Mouse (Mus musculus): ENCODE measurements around the gene Traf3. TPM values are rescaled to one million over a fixed set of nuclear protein-coding genes. Genes with fewer than 3 reads are reported as not detected.

The Traf3 gene
- polyA plus RNA-seq, 1 experiment from 2014 or later, result 11.5 TPM

- Histone ChIP-seq H3K36me3 (peaks cover 21% of the 10 kb centered on the region), H3K4me2 (no peak overlapping the region), H3K27ac (no peak overlapping the region), H3K4me3 (no peak overlapping the region), H3K27me3 (no peaks in the 10 kb centered on the region), H3K9me3 (no peaks in the 10 kb centered on the region), H3K4me1 (no peaks in the 10 kb centered on the region), H3K9ac (no peak overlapping the region)
- 93% methylated on average over 6 of the region's 6 CpGs for WGBS
- no peak for ATAC-seq (ENCODE audit: insufficient number of reproducible peaks, low FRiP score, low TSS enrichment, low read depth)
Measured at GRCm38 (mm10) chr12:111218867-111219266, 52.7 kb downstream of the Traf3 start.

- peaks cover 14% of the 10 kb centered on the region for H3K4me1 ChIP-seq
- no peak overlapping the region for H3K4me2 ChIP-seq
- no peak overlapping the region for H3K4me3 ChIP-seq
- H3K9me3 ChIP-seq, result no peaks in the 10 kb centered on the region
- peak; percentile 61; the same call in 1 of the 2 replicates for ATAC-seq (ENCODE audit: insufficient number of reproducible peaks, low FRiP score, low TSS enrichment, low read depth)
- 33% methylated on average over 10 of the region's 10 CpGs for WGBS
- H3K36me3 ChIP-seq, result peaks cover 27% of the 10 kb centered on the region
- H3K27me3 ChIP-seq, result no peaks in the 10 kb centered on the region
- H3K27ac ChIP-seq, result peak overlapping the region; percentile 58; the same call in 1 of the 2 replicates
- H3K9ac ChIP-seq, result no peak overlapping the region
Measured at GRCm38 (mm10) chr12:111225197-111225780, 59.1 kb downstream of the Traf3 start.

- 80% methylated on average over 4 of the region's 4 CpGs for WGBS
- peaks cover 11% of the 10 kb centered on the region for H3K36me3 ChIP-seq
- no peak overlapping the region for H3K4me2 ChIP-seq
Measured at GRCm38 (mm10) chr12:111227410-111227809, 61.2 kb downstream of the Traf3 start.

DNA sequence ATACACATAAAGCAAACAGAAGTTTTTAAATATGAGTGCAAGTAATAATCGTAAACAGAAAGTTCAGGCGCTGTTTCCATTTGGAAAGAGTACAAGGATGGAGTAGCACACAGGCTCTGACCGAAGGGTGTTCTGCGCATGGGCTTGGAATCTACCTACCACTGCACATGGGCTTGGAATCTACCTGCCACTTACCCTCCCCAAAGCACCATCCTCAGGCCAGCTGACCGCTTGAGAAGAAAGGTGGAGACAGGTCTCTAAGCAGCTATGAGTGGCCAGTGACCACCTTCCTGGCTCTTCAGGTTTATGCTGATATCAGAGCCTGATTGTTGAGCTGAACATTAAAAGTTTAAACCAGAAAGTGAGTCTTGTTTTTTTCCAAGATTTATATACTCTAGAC is 62.3 kb downstream of the Traf3 start:
- WGBS, result 90% methylated on average over 5 of the region's 5 CpGs
- Histone ChIP-seq H3K4me3 (no peak overlapping the region), H3K4me2 (no peak overlapping the region), H3K36me3 (0 out of 2 replicates have a peak, but pooled peaks cover 10% of the 10 kb centered on the region), H3K9me3 (no peaks in the 10 kb centered on the region), H3K27me3 (no peaks in the 10 kb centered on the region), H3K4me1 (peaks cover 14% of the 10 kb centered on the region), H3K9ac (no peak overlapping the region), H3K27ac (no peak overlapping the region)
- ATAC-seq (ENCODE audit: insufficient number of reproducible peaks, low FRiP score, low TSS enrichment, low read depth), result no peak

More at GRCm38 (mm10) chr12:111227410-111227809, 61.2 kb downstream of the Traf3 start:
- Histone ChIP-seq H3K4me3 (no peak overlapping the region), H3K9me3 (no peaks in the 10 kb centered on the region), H3K9ac (no peak overlapping the region), H3K27ac (no peak overlapping the region), H3K27me3 (no peaks in the 10 kb centered on the region), H3K4me1 (peaks cover 14% of the 10 kb centered on the region)
- no peak for ATAC-seq (ENCODE audit: insufficient number of reproducible peaks, low FRiP score, low TSS enrichment, low read depth)

DNA sequence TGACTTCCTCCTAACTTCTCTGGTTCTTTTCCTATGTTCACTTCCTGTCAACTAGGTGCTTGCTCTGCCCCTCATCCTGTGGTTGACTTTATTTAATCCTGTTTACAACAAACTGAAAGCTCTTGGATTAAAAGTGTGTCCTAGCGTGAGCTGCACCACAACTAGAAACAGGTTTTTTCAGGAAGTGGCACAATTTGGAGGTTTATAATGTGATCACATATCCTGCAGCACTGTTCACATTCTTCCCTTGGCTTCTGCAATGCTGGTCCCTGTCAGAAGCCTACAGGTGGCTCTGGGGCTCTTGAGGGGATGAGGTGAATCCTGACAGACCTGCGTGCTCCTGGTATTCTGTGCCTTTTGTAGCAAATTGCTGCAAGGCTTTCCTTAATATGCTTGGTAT is 64.6 kb downstream of the Traf3 start:
- H3K9me3 ChIP-seq, result no peaks in the 10 kb centered on the region
- H3K4me1 ChIP-seq, result no peaks in the 10 kb centered on the region
- H3K4me2 ChIP-seq, result no peak overlapping the region
- no peaks in the 10 kb centered on the region for H3K27me3 ChIP-seq
- H3K9ac ChIP-seq, result no peak overlapping the region
- H3K4me3 ChIP-seq, result no peak overlapping the region
- 0 out of 2 replicates have a peak, but pooled peaks cover 15% of the 10 kb centered on the region for H3K36me3 ChIP-seq
- no peak overlapping the region for H3K27ac ChIP-seq
- WGBS, result 86% methylated on average over 2 of the region's 2 CpGs
- ATAC-seq (ENCODE audit: insufficient number of reproducible peaks, low FRiP score, low TSS enrichment, low read depth), result no peak

DNA sequence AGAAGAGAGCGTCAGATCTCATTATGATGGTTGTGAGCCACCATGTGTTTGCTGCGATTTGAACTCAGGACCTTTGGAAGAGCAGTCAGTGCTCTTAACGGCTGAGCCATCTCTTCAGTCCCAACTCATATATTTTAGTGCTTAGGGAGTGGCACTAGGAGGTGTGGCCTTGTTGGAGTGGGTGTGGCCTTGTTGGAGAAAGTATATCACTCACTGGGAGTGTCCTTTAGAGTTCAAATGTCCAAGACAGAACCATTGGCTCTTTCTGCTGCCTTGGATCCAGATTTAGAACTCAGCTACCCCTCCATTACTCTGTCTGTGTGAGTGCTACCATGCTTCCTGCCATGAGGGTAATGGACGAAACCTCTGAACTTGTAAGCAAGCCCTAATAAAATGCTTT is 67.6 kb downstream of the Traf3 start:
- Histone ChIP-seq H3K4me1 (peaks cover 12% of the 10 kb centered on the region; the same call in 1 of the 2 replicates), H3K4me3 (no peak overlapping the region), H3K9ac (no peak overlapping the region), H3K36me3 (peaks cover 16% of the 10 kb centered on the region), H3K27me3 (no peaks in the 10 kb centered on the region), H3K9me3 (no peaks in the 10 kb centered on the region), H3K27ac (no peak overlapping the region), H3K4me2 (no peak overlapping the region)
- no peak for ATAC-seq (ENCODE audit: insufficient number of reproducible peaks, low FRiP score, low TSS enrichment, low read depth)
- 86% methylated on average over 4 of the region's 4 CpGs for WGBS

- no peak for ATAC-seq (ENCODE audit: insufficient number of reproducible peaks, low FRiP score, low TSS enrichment, low read depth)
- Histone ChIP-seq H3K9ac (no peak overlapping the region), H3K27me3 (no peaks in the 10 kb centered on the region), H3K36me3 (peaks cover 20% of the 10 kb centered on the region), H3K4me2 (no peak overlapping the region), H3K9me3 (no peaks in the 10 kb centered on the region), H3K4me3 (no peak overlapping the region), H3K4me1 (peaks cover 12% of the 10 kb centered on the region; the same call in 1 of the 2 replicates), H3K27ac (peak overlapping the region; percentile 1)
- 75% methylated on average over 9 of the region's 9 CpGs for WGBS
Measured at GRCm38 (mm10) chr12:111234383-111234782, 68.2 kb downstream of the Traf3 start.

DNA sequence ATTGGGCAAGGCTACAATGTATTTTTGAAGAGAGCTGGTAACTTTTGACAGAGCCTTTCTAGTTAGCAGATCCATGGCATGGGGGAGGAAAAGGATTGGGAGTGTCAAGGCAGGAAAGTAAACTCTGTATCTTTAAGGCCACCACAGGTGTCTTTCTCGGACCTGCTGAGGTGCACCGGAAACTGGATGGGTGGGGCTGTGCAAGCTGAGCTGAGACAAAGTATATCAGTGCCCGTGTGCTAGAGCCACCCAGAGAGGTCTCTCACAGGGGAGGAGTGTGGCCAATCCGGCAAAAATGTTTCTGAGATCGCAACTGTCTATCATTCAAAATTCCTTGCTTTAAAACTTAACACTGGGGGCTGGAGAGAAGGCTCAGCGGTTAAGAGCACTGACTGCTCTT is 69.5 kb downstream of the Traf3 start:
- Histone ChIP-seq H3K27me3 (no peaks in the 10 kb centered on the region), H3K36me3 (peaks cover 27% of the 10 kb centered on the region), H3K4me3 (no peak overlapping the region), H3K27ac (no peak overlapping the region), H3K9ac (no peak overlapping the region), H3K9me3 (no peaks in the 10 kb centered on the region), H3K4me1 (peaks cover 20% of the 10 kb centered on the region; the same call in 1 of the 2 replicates), H3K4me2 (no peak overlapping the region)
- 87% methylated on average over 6 of the region's 6 CpGs for WGBS
- ATAC-seq (ENCODE audit: insufficient number of reproducible peaks, low FRiP score, low TSS enrichment, low read depth), result no peak

DNA sequence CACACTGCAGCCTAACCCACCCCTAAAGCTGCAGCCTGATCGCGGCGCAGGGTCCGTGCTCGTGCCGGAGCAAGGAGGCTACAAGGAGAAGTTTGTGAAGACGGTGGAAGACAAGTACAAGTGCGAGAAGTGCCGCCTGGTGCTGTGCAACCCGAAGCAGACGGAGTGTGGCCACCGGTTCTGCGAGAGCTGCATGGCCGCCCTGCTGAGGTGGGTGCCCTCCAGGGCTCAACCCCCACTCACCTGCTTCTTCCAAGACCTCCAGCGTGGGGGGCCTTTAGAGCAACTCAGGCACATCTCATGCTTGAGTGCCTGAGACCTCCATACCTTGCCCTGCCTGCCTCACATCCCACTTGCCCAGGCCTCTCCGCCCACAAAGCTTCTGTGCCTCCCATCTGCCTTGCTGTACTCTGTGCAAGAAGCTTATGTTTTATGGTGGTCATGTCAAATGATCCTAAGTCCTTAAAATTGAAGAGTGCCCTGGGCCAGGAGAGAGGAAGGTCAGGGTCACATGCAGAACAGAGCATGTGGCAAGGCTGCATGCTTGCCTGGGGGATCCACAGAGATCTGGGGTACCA is 71.5 kb downstream of the Traf3 start:
- peak overlapping the region; percentile 40; the same call in 1 of the 2 replicates for H3K27ac ChIP-seq

GRCm38 (mm10) chr12:111238345-111238744 is 72.2 kb downstream of the Traf3 start:
- H3K9me3 ChIP-seq, result no peaks in the 10 kb centered on the region
- no peak overlapping the region for H3K4me2 ChIP-seq
- no peak for ATAC-seq (ENCODE audit: insufficient number of reproducible peaks, low FRiP score, low TSS enrichment, low read depth)
- 82% methylated on average over 5 of the region's 5 CpGs for WGBS
- no peaks in the 10 kb centered on the region for H3K27me3 ChIP-seq
- peaks cover 44% of the 10 kb centered on the region for H3K36me3 ChIP-seq
- no peak overlapping the region for H3K9ac ChIP-seq
- H3K27ac ChIP-seq, result peak overlapping the region; percentile 40
- H3K4me3 ChIP-seq, result no peak overlapping the region
- peaks cover 20% of the 10 kb centered on the region; the same call in 1 of the 2 replicates for H3K4me1 ChIP-seq

More for the DNA sequence above, 71.5 kb downstream of the Traf3 start:
- Histone ChIP-seq H3K4me2 (no peak overlapping the region), H3K9me3 (no peaks in the 10 kb centered on the region), H3K36me3 (peaks cover 38% of the 10 kb centered on the region), H3K9ac (no peak overlapping the region), H3K4me3 (no peak overlapping the region), H3K4me1 (peaks cover 20% of the 10 kb centered on the region; the same call in 1 of the 2 replicates), H3K27me3 (no peaks in the 10 kb centered on the region)
- WGBS, result 91% methylated on average over 16 of the region's 16 CpGs
- no peak for ATAC-seq (ENCODE audit: insufficient number of reproducible peaks, low FRiP score, low TSS enrichment, low read depth)

DNA sequence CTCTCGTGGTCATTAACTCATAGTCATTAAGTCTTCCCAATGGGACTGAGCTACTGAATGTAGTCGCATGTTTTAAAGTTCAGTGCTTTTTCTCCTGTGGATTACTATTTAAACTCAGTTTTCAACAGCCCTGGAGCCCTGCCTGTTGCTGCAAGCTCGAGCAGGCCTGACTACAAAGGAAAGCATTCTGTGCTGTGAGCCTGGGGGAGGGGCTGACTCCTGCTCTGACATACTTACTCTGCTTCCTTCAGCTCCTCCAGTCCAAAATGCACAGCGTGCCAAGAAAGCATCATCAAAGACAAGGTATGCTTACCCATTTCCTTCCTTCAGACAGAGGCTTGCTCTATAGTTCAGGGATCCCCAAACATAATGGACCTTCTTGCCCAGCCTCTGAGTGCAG is 72.6 kb downstream of the Traf3 start:
- Histone ChIP-seq H3K36me3 (peaks cover 48% of the 10 kb centered on the region), H3K9me3 (no peaks in the 10 kb centered on the region), H3K27me3 (no peaks in the 10 kb centered on the region), H3K27ac (peak overlapping the region; percentile 40), H3K9ac (no peak overlapping the region), H3K4me1 (peaks cover 20% of the 10 kb centered on the region; the same call in 1 of the 2 replicates), H3K4me3 (no peak overlapping the region), H3K4me2 (no peak overlapping the region)
- WGBS, result 42% methylated on average over 4 of the region's 4 CpGs
- 0 out of 2 replicates have a peak, but pooled peaks have one; percentile 53 for ATAC-seq (ENCODE audit: insufficient number of reproducible peaks, low FRiP score, low TSS enrichment, low read depth)

DNA sequence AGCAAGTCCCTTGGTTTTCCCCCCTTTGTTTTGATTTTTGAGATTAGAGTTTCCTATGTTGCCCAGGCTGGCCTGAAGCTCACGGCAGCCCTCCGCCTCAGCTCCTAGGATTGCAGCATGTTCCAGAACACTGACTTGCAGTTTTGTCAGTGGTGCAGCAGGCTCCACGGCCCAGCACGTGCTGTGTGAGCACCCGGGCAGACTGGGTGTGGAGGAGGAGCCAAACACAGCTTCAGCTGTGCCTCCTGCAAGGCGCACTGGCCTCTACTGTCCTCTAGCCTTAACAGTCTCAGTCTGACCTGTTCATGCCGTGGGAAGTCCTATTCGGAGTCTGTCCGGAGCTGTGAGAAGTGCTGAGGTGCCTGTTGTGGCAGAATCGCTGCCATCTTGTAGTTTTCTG is 73.8 kb downstream of the Traf3 start:
- H3K9me3 ChIP-seq, result no peaks in the 10 kb centered on the region
- no peak for ATAC-seq (ENCODE audit: insufficient number of reproducible peaks, low FRiP score, low TSS enrichment, low read depth)
- 81% methylated on average over 10 of the region's 10 CpGs for WGBS
- no peak overlapping the region for H3K4me3 ChIP-seq
- no peaks in the 10 kb centered on the region for H3K27me3 ChIP-seq
- H3K27ac ChIP-seq, result peak overlapping the region; percentile 4; the same call in 1 of the 2 replicates
- no peak overlapping the region for H3K4me2 ChIP-seq
- no peak overlapping the region for H3K9ac ChIP-seq
- H3K36me3 ChIP-seq, result peaks cover 48% of the 10 kb centered on the region
- H3K4me1 ChIP-seq, result peaks cover 20% of the 10 kb centered on the region; the same call in 1 of the 2 replicates

Data from limb, embryonic 15.5 days (tissue).